Mouse (Mus musculus) erythroid progenitor cell, adult 5-6 weeks (primary cell): ENCODE results near the gene Nlrp10. TPM values are rescaled to one million over a fixed set of nuclear protein-coding genes. Genes with fewer than 3 reads are reported as not detected.
A peak's percentile ranks its signal among the peaks of the same experiment; 100 is the strongest.

ENCODE experiments used
- ATAC-seq: replicated peaks from 2 replicates; pipeline ENCODE4 v1.8.0; 2016; ENCODE audit warnings: moderate number of reproducible peaks, mild to moderate bottlenecking, moderate TSS enrichment, inconsistent platforms; ENCODE audit not compliant: poor library complexity, low FRiP score, severe bottlenecking
- total RNA-seq, 2 experiments: library from RNA; stranded (forward) in 1 of 2; stranded (reverse) in 1 of 2; fragments of 150-400 nt in 1 of 2; fragments of 186-747, 209-891 nt in 1 of 2; gene quantifications; 2 replicates each; pipeline versions ENCODE4 v1.2.3 to v1.2.4; 2015 to 2017; ENCODE audit warnings: low replicate concordance in 2 of 2

Nlrp10 gene
- 0.36 TPM in 1 of 2 replicates, not detected in the other for total RNA-seq (2015; ENCODE audit: low replicate concordance)
- not detected in 2 replicates for total RNA-seq (2017; ENCODE audit: low replicate concordance)

GRCm38 (mm10) chr7:108929726-108930393 lies at the start of gene Nlrp10:
TSS of gene Nlrp10 (minus strand) at chr7:108930178.
- ATAC-seq: no peak

GRCm38 (mm10) chr7:108972273-108972672 lies 42.3 kb upstream of the Nlrp10 start:
- ATAC-seq: no peak

GRCm38 (mm10) chr7:108968201-108968600 lies 38.2 kb upstream of the Nlrp10 start:
- no peak for ATAC-seq

- ATAC-seq: 0 out of 2 replicates have a peak, but pooled peaks have one; percentile 48
These were observed 36.9 kb upstream of the Nlrp10 start for GRCm38 (mm10) chr7:108966742-108967362.

GRCm38 (mm10) chr7:108965968-108966367 lies 36.0 kb upstream of the Nlrp10 start:
- no peak for ATAC-seq

- ATAC-seq: no peak
These were observed 27.8 kb upstream of the Nlrp10 start for GRCm38 (mm10) chr7:108957734-108958133.

- peak; percentile 59; the same call in 1 of the 2 replicates for ATAC-seq
These were observed 24.2 kb upstream of the Nlrp10 start for GRCm38 (mm10) chr7:108954185-108954584.

GRCm38 (mm10) chr7:108952801-108953200 lies 22.8 kb upstream of the Nlrp10 start:
- no peak for ATAC-seq

- ATAC-seq: no peak
These were observed 20.9 kb upstream of the Nlrp10 start for GRCm38 (mm10) chr7:108950762-108951331.

GRCm38 (mm10) chr7:108950312-108950761 lies 20.4 kb upstream of the Nlrp10 start, which contains the start of gene Tub:
TSS of gene Tub (plus strand) at chr7:108950338.
- ATAC-seq: no peak

GRCm38 (mm10) chr7:108949301-108949700 lies 19.3 kb upstream of the Nlrp10 start:
- no peak for ATAC-seq

- no peak for ATAC-seq
These were observed 18.6 kb upstream of the Nlrp10 start for GRCm38 (mm10) chr7:108948611-108949010.

GRCm38 (mm10) chr7:108944002-108944401 lies 14.0 kb upstream of the Nlrp10 start:
- peak; percentile 59; the same call in 1 of the 2 replicates for ATAC-seq

GRCm38 (mm10) chr7:108941466-108941865 lies 11.5 kb upstream of the Nlrp10 start:
- no peak for ATAC-seq

GRCm38 (mm10) chr7:108936591-108936990 lies 6.6 kb upstream of the Nlrp10 start:
- no peak for ATAC-seq

- ATAC-seq: no peak
These were observed 5.4 kb upstream of the Nlrp10 start for GRCm38 (mm10) chr7:108935411-108935810.

- no peak for ATAC-seq
These were observed 4.9 kb upstream of the Nlrp10 start for GRCm38 (mm10) chr7:108934836-108935235.

- peak; percentile 97 for ATAC-seq
These were observed 4.1 kb upstream of the Nlrp10 start, which contains the start of gene Eif3f for GRCm38 (mm10) chr7:108933794-108934731. TSS of gene Eif3f (plus strand) at chr7:108934417.
